Mouse (Mus musculus): ENCODE measurements around the gene Atp5g3. TPM values are rescaled to one million over a fixed set of nuclear protein-coding genes. Genes with fewer than 3 reads are reported as not detected.
A peak's percentile ranks its signal among the peaks of the same experiment; 100 is the strongest.
"Not testable (repeated sequence)": the region's sequence is repeated elsewhere in the genome, so short reads cannot be mapped to it uniquely, and the experiment has no call there.

Atp5g3 gene
- polyA plus RNA-seq, 1 experiment from 2014 or later = 1,383 TPM

DNA sequence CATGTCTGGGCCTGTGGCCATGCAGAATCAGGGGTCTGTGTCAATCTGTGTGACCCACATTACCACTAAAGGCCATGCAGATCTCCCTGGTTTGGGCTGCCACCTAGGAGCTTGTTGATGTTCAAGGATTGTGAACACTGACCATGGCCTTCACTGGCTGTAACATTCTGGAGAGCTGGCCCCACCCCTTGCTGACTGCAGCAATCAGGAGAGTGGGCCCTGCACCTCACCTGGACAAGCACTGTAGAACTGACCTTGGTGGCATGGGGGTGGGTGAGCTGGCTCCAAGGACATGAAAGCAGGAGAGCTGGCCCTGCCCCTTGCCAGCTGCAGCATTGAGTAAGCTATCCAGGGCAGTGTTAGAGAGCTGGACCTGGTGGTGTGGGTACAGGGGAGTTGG is 16.6 kb upstream of the Atp5g3 start:
- DNase-seq (ENCODE audit: low read depth, low spot score) = no peak
- POLR2A ChIA-PET = no interaction called here
- CTCF ChIA-PET = no interaction called here
- no peak for ATAC-seq
- TF ChIP-seq CTCF (IDR thresholded peaks at IDR 0.05) = no peak
- peaks cover 40% of the 10 kb centered on the region for H3K27me3 ChIP-seq
- in situ Hi-C loops (cut with MboI; ENCODE audit: low pct_unique_long_range_greater_than_20kb) = no loop called here

DNA sequence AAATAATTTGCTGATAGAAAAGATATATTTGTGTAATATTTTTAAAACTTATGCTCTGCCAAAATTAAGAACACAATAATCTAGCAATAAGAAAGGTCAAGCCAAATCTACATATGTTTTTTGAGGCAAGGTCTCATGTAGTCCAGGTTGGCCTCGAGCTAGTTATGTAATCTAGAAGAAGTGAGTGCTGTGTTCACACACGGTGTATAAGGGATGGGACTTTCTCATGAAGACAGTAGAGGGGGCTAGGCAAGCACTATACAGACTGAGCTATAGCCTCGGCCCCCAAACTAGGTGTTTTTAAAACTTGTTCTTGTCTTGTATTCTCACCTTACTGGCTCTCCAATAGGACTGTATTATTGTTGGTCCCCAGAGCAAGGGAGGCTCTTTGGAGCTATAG is 14.4 kb upstream of the Atp5g3 start:
- ChIA-PET POLR2A (no interaction called here), CTCF (interaction anchor here (0.6 to 1.7 kb wide), 5 partner anchors 9 to 54 kb away, joined by 3 to 4 read pairs (median 3); no protein-coding TSS in a partner anchor)
- in situ Hi-C loops (cut with MboI; ENCODE audit: low pct_unique_long_range_greater_than_20kb) = no loop called here
- peaks cover 46% of the 10 kb centered on the region for H3K27me3 ChIP-seq
- ATAC-seq = no peak
- no peak for DNase-seq (ENCODE audit: low read depth, low spot score)
- no peak for TF ChIP-seq CTCF (IDR thresholded peaks at IDR 0.05)

DNA sequence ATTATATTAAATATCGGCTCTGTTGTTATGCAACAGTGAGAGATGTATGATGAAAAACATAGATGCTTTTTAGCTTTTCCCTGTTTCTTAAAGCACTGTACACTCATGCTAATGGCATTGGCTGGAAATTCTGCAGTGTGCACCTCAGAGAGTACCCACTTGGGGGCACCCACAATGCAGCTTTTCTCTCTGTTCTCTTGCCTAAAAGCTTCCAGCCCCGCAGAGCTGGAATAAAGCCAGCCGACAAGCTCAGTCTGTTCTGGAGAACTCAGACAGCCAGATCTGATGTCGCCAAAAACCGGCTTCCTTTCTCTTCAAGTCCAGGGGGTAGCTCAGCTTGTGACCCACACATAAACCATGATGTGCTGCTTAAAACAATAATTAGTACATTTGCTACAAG is 14.0 kb upstream of the Atp5g3 start:
- ChIA-PET POLR2A (no interaction called here), CTCF (interaction anchor here (0.5 to 1.7 kb wide), 6 partner anchors 8 to 79 kb away, joined by 3 to 4 read pairs (median 3); no protein-coding TSS in a partner anchor)
- H3K27me3 ChIP-seq = peaks cover 45% of the 10 kb centered on the region
- ATAC-seq = no peak
- TF ChIP-seq CTCF (IDR thresholded peaks at IDR 0.05) = peak; percentile 68
- in situ Hi-C loops (cut with MboI; ENCODE audit: low pct_unique_long_range_greater_than_20kb) = no loop called here
- peak; percentile 15 for DNase-seq (ENCODE audit: low read depth, low spot score)

DNA sequence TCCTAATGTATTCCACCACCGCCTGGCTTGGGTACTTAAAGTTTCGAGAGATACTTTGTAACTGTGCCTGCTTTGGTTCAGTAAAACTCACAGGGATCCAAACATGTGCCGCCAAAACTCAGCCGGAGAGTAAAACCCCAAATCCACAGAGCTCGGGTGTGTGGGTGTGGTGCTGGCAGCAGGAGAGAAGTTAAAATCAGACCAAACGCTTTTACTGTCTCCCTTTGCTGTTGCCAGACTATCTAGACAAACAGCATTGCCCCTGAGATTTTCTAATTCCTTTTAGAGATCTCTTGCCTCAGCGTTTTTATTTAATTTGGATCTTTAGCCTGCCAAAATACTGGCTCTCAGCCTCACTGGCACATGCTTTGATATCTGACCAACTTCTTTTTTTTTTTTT is 8.5 kb upstream of the Atp5g3 start:
- peaks cover 51% of the 10 kb centered on the region for H3K27me3 ChIP-seq
- no peak for TF ChIP-seq CTCF (IDR thresholded peaks at IDR 0.05)
- DNase-seq (ENCODE audit: low read depth, low spot score) (no peak), ATAC-seq (no peak)
- ChIA-PET CTCF (no interaction called here), POLR2A (no interaction called here)
- in situ Hi-C loops (cut with MboI; ENCODE audit: low pct_unique_long_range_greater_than_20kb) = no loop called here

DNA sequence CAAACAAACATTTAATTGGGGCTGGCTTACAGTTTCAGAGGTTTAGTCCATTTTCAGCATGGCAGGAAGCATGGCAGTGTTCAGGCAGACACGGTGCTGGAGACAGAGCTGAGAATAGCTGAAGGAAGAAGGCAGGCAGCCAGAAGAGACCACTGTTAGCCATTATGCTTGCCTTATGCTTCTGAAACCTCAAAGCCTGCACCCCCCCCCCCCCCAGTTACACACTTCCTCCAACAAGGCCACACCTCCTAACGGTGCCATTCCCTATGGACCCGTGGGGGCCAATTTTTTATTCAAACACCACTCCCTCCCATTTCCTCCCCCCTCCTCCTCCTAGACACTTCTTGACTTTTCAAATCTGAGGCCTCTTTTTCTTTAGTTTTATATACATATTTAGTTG is 1.1 kb upstream of the Atp5g3 start:
- in situ Hi-C loops (cut with MboI; ENCODE audit: low pct_unique_long_range_greater_than_20kb) = no loop called here
- ChIA-PET CTCF (no interaction called here), POLR2A (no interaction called here)
- H3K27me3 ChIP-seq = peaks cover 2% of the 10 kb centered on the region
- no peak for TF ChIP-seq CTCF (IDR thresholded peaks at IDR 0.05)
- no peak for DNase-seq (ENCODE audit: low read depth, low spot score)
- ATAC-seq = no peak

DNA sequence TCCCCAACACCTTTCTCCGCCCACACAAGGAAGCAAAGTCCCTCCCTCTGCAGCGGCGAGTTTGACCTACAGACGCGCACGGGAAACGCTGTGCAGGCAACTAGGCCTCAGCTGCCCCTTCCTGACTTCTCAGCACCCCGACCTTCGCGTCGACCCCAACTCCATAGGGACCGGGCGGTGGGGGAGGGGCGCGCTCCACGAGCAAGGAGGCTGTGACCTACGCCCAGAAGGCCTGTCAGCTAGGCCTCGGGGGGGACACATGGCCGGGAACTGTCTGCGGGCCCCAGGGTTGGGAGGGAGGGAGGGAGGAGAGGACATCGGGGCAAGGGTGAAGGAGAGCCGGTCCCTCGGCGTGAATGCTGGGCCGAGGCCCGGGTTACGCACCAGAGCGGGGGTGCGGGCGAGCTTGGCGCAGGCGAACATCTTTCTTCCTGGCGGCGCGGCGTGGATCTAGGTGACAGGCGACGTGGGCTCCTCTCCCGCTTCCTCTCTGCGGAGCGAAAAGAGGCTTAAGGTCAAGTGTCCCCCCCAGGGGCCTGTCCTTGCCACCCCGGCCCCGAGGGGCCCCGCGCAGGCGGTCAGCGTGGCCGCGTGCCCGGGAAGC is 453 bp downstream of the Atp5g3 start:
- no peaks in the 10 kb centered on the region for H3K27me3 ChIP-seq
- ATAC-seq (peak; percentile 48), DNase-seq (ENCODE audit: low read depth, low spot score) (peak; percentile 17)
- POLR2A ChIA-PET = no interaction called here
- in situ Hi-C loops (cut with MboI; ENCODE audit: low pct_unique_long_range_greater_than_20kb) = no loop called here
- CTCF ChIA-PET = no interaction called here
- no peak for TF ChIP-seq CTCF (IDR thresholded peaks at IDR 0.05)

DNA sequence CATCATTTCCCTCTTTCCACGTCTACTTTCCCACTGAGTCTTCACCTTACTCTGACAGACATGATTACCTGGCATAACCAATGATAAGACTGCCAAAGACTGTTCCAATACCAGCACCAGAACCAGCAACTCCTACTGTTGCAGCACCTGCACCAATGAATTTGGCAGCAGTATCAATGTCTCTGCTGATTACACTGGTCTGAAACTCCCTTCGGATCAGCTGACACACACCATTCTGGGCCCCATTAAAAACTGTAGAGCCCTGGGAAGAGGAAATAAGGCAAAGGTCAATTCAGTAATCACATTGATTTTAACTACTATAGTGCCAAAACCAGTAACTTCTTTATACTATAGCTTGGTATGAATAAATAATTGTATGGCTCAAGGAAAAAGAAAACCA is 2.0 kb downstream of the Atp5g3 start:
- no peak for ATAC-seq
- no peaks in the 10 kb centered on the region for H3K27me3 ChIP-seq
- CTCF ChIA-PET = interaction anchor here (2.2 kb wide), 1 partner anchor 13 kb away, joined by 12 read pairs; no protein-coding TSS in a partner anchor
- no peak for TF ChIP-seq CTCF (IDR thresholded peaks at IDR 0.05)
- POLR2A ChIA-PET = interaction anchor here (3.9 kb wide), 1 partner anchor 12 kb away, joined by 13 read pairs; no protein-coding TSS in a partner anchor
- no peak for DNase-seq (ENCODE audit: low read depth, low spot score)
- in situ Hi-C loops (cut with MboI; ENCODE audit: low pct_unique_long_range_greater_than_20kb) = no loop called here

DNA sequence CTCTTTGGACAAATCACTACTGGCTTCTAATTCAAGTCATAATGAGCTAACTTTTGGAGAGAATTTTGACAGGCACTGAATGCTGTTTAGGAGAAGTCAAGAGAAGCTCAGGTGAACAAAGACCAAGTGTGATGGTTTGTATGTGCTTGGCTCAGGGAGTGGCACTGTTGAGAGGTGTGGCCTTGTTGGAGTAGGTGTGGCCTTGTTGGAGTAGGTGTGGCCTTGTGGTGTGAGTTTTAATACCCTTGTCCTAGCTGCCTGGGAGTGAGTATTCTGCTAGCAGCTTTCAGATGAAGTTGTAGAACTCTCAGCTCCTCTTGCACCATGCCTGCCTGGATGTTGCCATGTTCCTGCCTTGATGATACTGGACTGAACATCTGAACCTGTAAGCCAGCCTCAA is 6.4 kb downstream of the Atp5g3 start:
- in situ Hi-C loops (cut with MboI; ENCODE audit: low pct_unique_long_range_greater_than_20kb); ATAC-seq; POLR2A ChIA-PET: not testable (repeated sequence)

DNA sequence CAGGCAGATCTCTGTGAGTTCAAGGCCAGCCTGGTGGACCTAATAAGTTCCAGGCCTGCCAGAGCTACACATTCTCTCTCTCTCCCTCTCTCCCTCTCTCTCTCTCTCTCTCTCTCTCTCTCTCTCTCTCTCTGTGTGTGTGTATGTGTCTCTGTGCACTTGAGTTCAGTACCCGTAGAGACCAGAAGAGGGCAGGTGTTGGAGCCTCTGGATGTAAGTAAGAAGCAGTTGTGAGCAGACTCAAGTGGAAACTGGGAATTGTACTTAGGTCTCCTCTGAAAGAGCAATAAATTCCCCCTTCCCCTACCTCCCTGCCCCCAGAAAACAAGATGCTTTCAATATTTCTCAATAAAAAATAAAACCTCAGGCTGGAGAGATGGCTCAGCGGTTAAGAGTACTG is 7.6 kb downstream of the Atp5g3 start:
- in situ Hi-C loops (cut with MboI; ENCODE audit: low pct_unique_long_range_greater_than_20kb) = no loop called here
- peak; percentile 14 for TF ChIP-seq CTCF (IDR thresholded peaks at IDR 0.05)
- POLR2A ChIA-PET = no interaction called here
- DNase-seq (ENCODE audit: low read depth, low spot score) = no peak
- H3K27me3 ChIP-seq = no peaks in the 10 kb centered on the region
- ATAC-seq = no peak
- CTCF ChIA-PET = interaction anchor here (0.7 kb wide), 1 partner anchor 9 kb away, joined by 3 read pairs; no protein-coding TSS in a partner anchor

More for the DNA sequence above, 6.4 kb downstream of the Atp5g3 start:
- H3K27me3 ChIP-seq; CTCF ChIA-PET; DNase-seq (ENCODE audit: low read depth, low spot score): not testable (repeated sequence)

DNA sequence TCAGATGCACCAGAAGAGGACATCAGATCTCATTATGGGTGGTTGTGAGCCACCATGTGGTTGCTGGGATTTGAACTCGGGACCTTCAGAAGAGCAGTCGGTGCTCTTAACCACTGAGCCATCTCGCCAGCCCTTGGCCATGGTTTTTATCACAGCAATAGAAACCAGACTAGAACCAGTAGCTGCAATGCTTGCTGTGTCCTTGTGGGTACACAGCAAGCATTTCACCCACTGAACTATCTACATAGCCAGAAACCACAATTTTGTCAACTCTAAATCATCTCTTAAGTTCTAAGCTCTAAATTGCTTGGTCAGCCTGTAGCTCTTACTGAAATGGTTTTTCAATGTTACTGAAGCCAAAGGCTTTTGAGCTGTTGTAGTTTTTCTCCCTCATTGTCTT is 8.8 kb downstream of the Atp5g3 start:
- CTCF ChIA-PET; DNase-seq (ENCODE audit: low read depth, low spot score); POLR2A ChIA-PET; H3K27me3 ChIP-seq; in situ Hi-C loops (cut with MboI; ENCODE audit: low pct_unique_long_range_greater_than_20kb); ATAC-seq: not testable (repeated sequence)

DNA sequence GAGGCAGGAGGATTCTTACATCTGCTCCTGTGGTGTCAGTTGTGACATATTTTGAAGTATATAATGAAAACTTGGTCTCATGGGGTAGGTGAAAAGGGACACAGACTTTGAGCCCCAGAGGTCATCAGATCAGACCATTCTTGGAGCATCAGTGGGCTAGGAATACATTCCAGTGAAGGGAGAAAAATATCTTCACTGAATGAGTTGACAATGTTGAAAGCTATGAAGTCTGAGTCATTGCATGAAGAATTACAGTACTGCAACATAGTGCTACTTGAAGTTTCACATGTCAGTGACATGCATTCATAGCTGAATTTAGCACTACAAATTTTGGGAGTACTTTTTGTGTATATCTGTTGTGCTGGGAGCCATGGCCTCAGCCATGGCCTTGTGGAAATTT is 10.0 kb downstream of the Atp5g3 start:
- in situ Hi-C loops (cut with MboI; ENCODE audit: low pct_unique_long_range_greater_than_20kb) = no loop called here
- TF ChIP-seq CTCF (IDR thresholded peaks at IDR 0.05) = no peak
- DNase-seq (ENCODE audit: low read depth, low spot score) (no peak), ATAC-seq (no peak)
- POLR2A ChIA-PET = no interaction called here
- CTCF ChIA-PET = no interaction called here
- H3K27me3 ChIP-seq = no peaks in the 10 kb centered on the region

DNA sequence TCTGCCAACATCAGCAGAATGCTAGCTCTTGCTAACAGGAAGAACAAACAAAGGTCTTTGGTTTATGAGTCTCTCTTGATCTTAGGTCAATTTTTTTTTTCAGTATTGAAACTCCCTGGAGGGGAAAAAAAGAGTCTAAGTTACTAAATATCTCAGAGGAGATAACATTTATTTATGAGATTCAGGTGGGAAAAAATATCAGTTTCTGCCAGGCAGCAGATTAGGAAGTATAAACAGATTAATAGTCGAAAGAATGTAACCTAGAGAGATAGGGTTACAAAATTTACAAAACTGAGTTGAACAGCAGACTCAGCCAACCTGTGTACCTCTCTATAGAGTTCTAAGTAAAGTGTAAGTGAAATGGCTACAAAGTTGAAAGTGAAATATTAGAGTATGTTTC is 10.8 kb downstream of the Atp5g3 start:
- DNase-seq (ENCODE audit: low read depth, low spot score) (no peak), ATAC-seq (no peak)
- in situ Hi-C loops (cut with MboI; ENCODE audit: low pct_unique_long_range_greater_than_20kb) = no loop called here

DNA sequence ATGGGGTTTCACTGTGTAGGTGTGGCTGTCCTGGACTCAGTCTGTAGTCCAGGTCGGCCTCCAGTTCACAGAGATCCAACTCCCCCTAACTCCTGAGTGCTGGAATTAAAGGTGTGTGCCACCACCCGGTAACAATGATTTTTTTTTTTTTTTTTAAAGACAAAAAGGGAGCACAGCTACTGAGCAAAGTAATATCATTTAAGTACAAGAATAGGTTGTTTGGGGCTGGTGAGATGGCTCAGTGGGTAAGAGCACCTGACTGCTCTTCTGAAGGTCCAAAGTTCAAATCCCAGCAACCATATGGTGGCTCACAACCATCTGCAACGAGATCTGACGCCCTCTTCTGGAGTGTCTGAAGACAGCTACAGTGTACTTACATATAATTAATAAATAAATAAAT is 14.2 kb downstream of the Atp5g3 start:
- POLR2A ChIA-PET = interaction anchor here (3.8 kb wide), 1 partner anchor 11 kb away, joined by 13 read pairs; no protein-coding TSS in a partner anchor
- CTCF ChIA-PET = interaction anchor here (2.9 kb wide), 1 partner anchor 12 kb away, joined by 12 read pairs; no protein-coding TSS in a partner anchor
- DNase-seq (ENCODE audit: low read depth, low spot score); ATAC-seq; H3K27me3 ChIP-seq; in situ Hi-C loops (cut with MboI; ENCODE audit: low pct_unique_long_range_greater_than_20kb): not testable (repeated sequence)

More for the DNA sequence above, 10.8 kb downstream of the Atp5g3 start:
- TF ChIP-seq CTCF (IDR thresholded peaks at IDR 0.05) = no peak
- ChIA-PET CTCF (no interaction called here), POLR2A (interaction anchor here (0.6 kb wide), 1 partner anchor 39 kb away, joined by 4 read pairs; no protein-coding TSS in a partner anchor)
- no peaks in the 10 kb centered on the region for H3K27me3 ChIP-seq

Data from Patski (cell line).